Mouse (Mus musculus) spleen, adult 18-20 months (tissue): Measurements from ENCODE around the gene Ep300.

Experiments
- DNase-seq, 2 experiments: peaks; one replicate each; pipeline ENCODE4 v3.0.0; 2022; ENCODE audit warnings: mixed read lengths in 2 of 2

Ep300 gene

GRCm38 (mm10) chr15:81584913-81585745 is at the start of gene Ep300:
TSS of gene Ep300 (plus strand) at chr15:81585351.
- DNase-seq: peak; percentile 94 to 96

GRCm38 (mm10) chr15:81535881-81536351 is 49.2 kb upstream of the Ep300 start:
- DNase-seq: no peak

- no peak for DNase-seq
These were observed 47.0 kb upstream of the Ep300 start for GRCm38 (mm10) chr15:81538149-81538548.

GRCm38 (mm10) chr15:81539560-81539959 is 45.6 kb upstream of the Ep300 start:
- no peak for DNase-seq

- no peak for DNase-seq
These were observed 40.2 kb upstream of the Ep300 start for GRCm38 (mm10) chr15:81544916-81545315.

GRCm38 (mm10) chr15:81545387-81546176 is 39.6 kb upstream of the Ep300 start:
- no peak for DNase-seq

- no peak for DNase-seq
These were observed 31.7 kb upstream of the Ep300 start for GRCm38 (mm10) chr15:81553455-81553854.

- no peak for DNase-seq
These were observed 30.4 kb upstream of the Ep300 start for GRCm38 (mm10) chr15:81554558-81555297.

GRCm38 (mm10) chr15:81555986-81556385 is 29.2 kb upstream of the Ep300 start:
- DNase-seq: no peak

GRCm38 (mm10) chr15:81561501-81561900 is 23.6 kb upstream of the Ep300 start:
- DNase-seq: no peak

- DNase-seq: no peak
These were observed 23.2 kb upstream of the Ep300 start for GRCm38 (mm10) chr15:81561996-81562395.

- no peak for DNase-seq
These were observed 22.4 kb upstream of the Ep300 start for GRCm38 (mm10) chr15:81562491-81563488.

GRCm38 (mm10) chr15:81568093-81568492 is 17.1 kb upstream of the Ep300 start:
- peak in 1 of 2 experiments; percentile 18 for DNase-seq

- DNase-seq: no peak
These were observed 16.6 kb upstream of the Ep300 start for GRCm38 (mm10) chr15:81568592-81568991.

GRCm38 (mm10) chr15:81576961-81577360 is 8.2 kb upstream of the Ep300 start:
- no peak for DNase-seq

- DNase-seq: no peak
These were observed 7.4 kb upstream of the Ep300 start for GRCm38 (mm10) chr15:81577743-81578165.

- no peak for DNase-seq
These were observed 685 bp upstream of the Ep300 start for GRCm38 (mm10) chr15:81584466-81584865.

- DNase-seq: peak; percentile 87 to 89
These were observed 753 bp downstream of the Ep300 start for GRCm38 (mm10) chr15:81585746-81586461.

- DNase-seq: no peak
These were observed 1.3 kb downstream of the Ep300 start for GRCm38 (mm10) chr15:81586466-81586865.

- no peak for DNase-seq
These were observed 2.5 kb downstream of the Ep300 start for GRCm38 (mm10) chr15:81587686-81588085.

GRCm38 (mm10) chr15:81594146-81594696 is 9.1 kb downstream of the Ep300 start:
- DNase-seq: no peak
